Mouse (Mus musculus): ENCODE results near the gene Kiss1. TPM values are rescaled to one million over a fixed set of nuclear protein-coding genes. Genes with fewer than 3 reads are reported as not detected.
A peak's percentile ranks its signal among the peaks of the same experiment; 100 is the strongest.

Kiss1 gene
- total and polyA plus RNA-seq, 3 experiments, result not detected

- TF ChIP-seq GATA1 (IDR thresholded peaks at IDR 0.05; ENCODE audit: low read depth, low read length) (no peak), KAT2A (conservative IDR thresholded peaks at IDR 0.05; ENCODE audit: low read depth, low read length) (no peak), BHLHE40 (IDR thresholded peaks at IDR 0.05; ENCODE audit: borderline replicate concordance, low read depth, low read length) (0 out of 2 replicates have a peak, but pooled peaks have one; percentile 32), ZMIZ1 (IDR thresholded peaks at IDR 0.05; ENCODE audit: low read depth, low read length) (no peak), CHD1 (IDR thresholded peaks at IDR 0.05; ENCODE audit: low read depth, low read length) (no peak), GABPA (IDR thresholded peaks at IDR 0.05; ENCODE audit: low read depth, low read length) (no peak), RCOR1 (IDR thresholded peaks at IDR 0.05; ENCODE audit: low read depth, low read length) (no peak), HCFC1 (IDR thresholded peaks at IDR 0.05; ENCODE audit: low read depth, low read length) (no peak), TCF12 (IDR thresholded peaks at IDR 0.05; ENCODE audit: low read depth, low read length) (no peak), RAD21 (IDR thresholded peaks at IDR 0.05; ENCODE audit: low read depth, low read length) (peak; percentile 87), POLR2AphosphoS2 (IDR thresholded peaks at IDR 0.05; ENCODE audit: low read length) (peak; percentile 50; the same call in 1 of the 2 replicates), CTCF (IDR thresholded peaks at IDR 0.05 in 2 of 3, conservative IDR thresholded peaks at IDR 0.05 in 1 of 3; ENCODE audit: control insufficient read depth in 1 of 3, insufficient read depth in 1 of 3, low read depth in 2 of 3, low read length in 3 of 3, poor library complexity in 1 of 3, severe bottlenecking in 1 of 3) (peak; percentile 79 to 99 (median 87)), E2F4 (IDR thresholded peaks at IDR 0.05; ENCODE audit: borderline replicate concordance, low read depth, low read length) (no peak), CHD2 (IDR thresholded peaks at IDR 0.05; ENCODE audit: low read length) (no peak), SIN3A (IDR thresholded peaks at IDR 0.05; ENCODE audit: low read length) (0 out of 2 replicates have a peak, but pooled peaks have one; percentile 26), MAZ (IDR thresholded peaks at IDR 0.05; ENCODE audit: low read depth, low read length) (no peak), USF2 (IDR thresholded peaks at IDR 0.05; ENCODE audit: borderline replicate concordance in 1 of 2, insufficient read depth in 1 of 2, low read depth in 1 of 2, low read length in 2 of 2) (no peak)
Observed at GRCm38 (mm10) chr1:133353371-133353809, 31.7 kb downstream of the Kiss1 start (continued).

GRCm38 (mm10) chr1:133355469-133355868 lies 33.8 kb downstream of the Kiss1 start:
- Histone ChIP-seq H3K9me3 (replicated peaks; ENCODE audit: insufficient read depth, low read length) (no peaks in the 10 kb centered on the region), H3K79me2 (ENCODE audit: control insufficient read depth, insufficient read depth, low read length, poor library complexity) (no peaks in the 10 kb centered on the region), H3K4me3 (ENCODE audit: control insufficient read depth in 1 of 2, insufficient read depth in 1 of 2, low read depth in 2 of 2, low read length in 2 of 2) (no peak overlapping the region), H3K9ac (ENCODE audit: control insufficient read depth, low read depth, low read length, poor library complexity, severe bottlenecking) (no peak overlapping the region), H3K36me3 (ENCODE audit: control insufficient read depth in 1 of 2, insufficient read depth in 2 of 2, low read length in 2 of 2) (no peaks in the 10 kb centered on the region), H3K27ac (ENCODE audit: control insufficient read depth, low read depth, low read length) (no peak overlapping the region), H3K27me3 (ENCODE audit: control insufficient read depth in 1 of 2, insufficient read depth in 2 of 2, low read length in 2 of 2) (no peaks in the 10 kb centered on the region; a peak in 1 of 4 replicates), H3K4me1 (ENCODE audit: control insufficient read depth in 1 of 2, insufficient read depth in 2 of 2, low read length in 2 of 2) (no peaks in the 10 kb centered on the region)
- TF ChIP-seq UBTF (IDR thresholded peaks at IDR 0.05; ENCODE audit: borderline replicate concordance, insufficient read depth, low read depth, low read length) (no peak), HCFC1 (IDR thresholded peaks at IDR 0.05; ENCODE audit: low read depth, low read length) (no peak), GATA1 (IDR thresholded peaks at IDR 0.05; ENCODE audit: low read depth, low read length) (no peak), MEF2A (IDR thresholded peaks at IDR 0.05; ENCODE audit: extremely low read depth, insufficient replicate concordance, low read depth, low read length, poor library complexity, severe bottlenecking) (no peak), MYC (IDR thresholded peaks at IDR 0.05; ENCODE audit: low read depth, low read length) (no peak), TAL1 (IDR thresholded peaks at IDR 0.05; ENCODE audit: low read length) (no peak), CHD2 (IDR thresholded peaks at IDR 0.05; ENCODE audit: low read length) (no peak), POLR2A (IDR thresholded peaks at IDR 0.05; ENCODE audit: control insufficient read depth in 1 of 2, insufficient read depth in 1 of 2, low read depth in 1 of 2, low read length in 2 of 2, poor library complexity in 1 of 2) (no peak), JUND (IDR thresholded peaks at IDR 0.05; ENCODE audit: low read depth, low read length) (no peak), MAX (IDR thresholded peaks at IDR 0.05; ENCODE audit: low read length) (no peak), ZKSCAN1 (IDR thresholded peaks at IDR 0.05; ENCODE audit: low read depth, low read length) (no peak), ELF1 (IDR thresholded peaks at IDR 0.05; ENCODE audit: low read depth, low read length) (no peak)
- no peak for DNase-seq (ENCODE audit: low read depth, low spot score)
